Mouse (Mus musculus) midbrain, embryonic 13.5 days (tissue): Measurements from ENCODE around the gene Hist1h1t. TPM values are rescaled to one million over a fixed set of nuclear protein-coding genes. Genes with fewer than 3 reads are reported as not detected.

Source experiments
- ATAC-seq: fragments of 200-750 bp; cut with Nextera tagmentation; 2 replicates; pipeline ENCODE4 v1.8.0; 2017; ENCODE audit warnings: mild to moderate bottlenecking, moderate TSS enrichment, moderate library complexity
- H3K27ac ChIP-seq: fragments of 300-500 bp; sonication (generic); 2 replicates; pipeline ENCODE4 v1.5.1; 2015; ENCODE audit warnings: inconsistent platforms, mild to moderate bottlenecking, moderate library complexity
- H3K27me3 ChIP-seq: fragments of 300-500 bp; sonication (generic); 2 replicates; pipeline ENCODE4 v1.6.1; 2015; ENCODE audit warnings: mild to moderate bottlenecking, inconsistent platforms
- H3K36me3 ChIP-seq: fragments of 300-500 bp; sonication (generic); 2 replicates; pipeline ENCODE4 v1.6.1; 2015; ENCODE audit warnings: mild to moderate bottlenecking, inconsistent platforms
- H3K4me1 ChIP-seq: fragments of 300-500 bp; sonication (generic); replicated peaks from 2 replicates; pipeline ENCODE4 v1.6.1; 2015; ENCODE audit warnings: inconsistent platforms
- H3K4me2 ChIP-seq: fragments of 300-500 bp; sonication (generic); replicated peaks from 2 replicates; pipeline ENCODE4 v1.6.1; 2015; ENCODE audit warnings: moderate library complexity, mild to moderate bottlenecking, inconsistent platforms
- H3K4me3 ChIP-seq: fragments of 300-500 bp; sonication (generic); replicated peaks from 2 replicates; pipeline ENCODE4 v1.5.1; 2015; ENCODE audit warnings: mild to moderate bottlenecking, inconsistent platforms
- H3K9ac ChIP-seq: fragments of 300-500 bp; sonication (generic); replicated peaks from 2 replicates; pipeline ENCODE4 v1.6.1; 2015; ENCODE audit warnings: mild to moderate bottlenecking, inconsistent platforms
- H3K9me3 ChIP-seq: fragments of 300-500 bp; sonication (generic); 2 replicates; pipeline ENCODE4 v1.6.1; 2016; ENCODE audit warnings: mild to moderate bottlenecking, inconsistent platforms
- WGBS: fragments of 180-500 bp; shearing (Covaris S2); methylation state at CpG from one replicate; pipeline ENCODE4 v1.1.7; 2015; 5-methylcytosine and 5-hydroxymethylcytosine counted together
- polyA plus RNA-seq: library from polyadenylated mRNA; unstranded; fragments of >200 nt; fragmentation: Nextera tagmentation; extraction: Ambion mirVana; gene quantifications from 2 replicates; pipeline ENCODE4 v1.2.1, GENCODE M21; 2015

Hist1h1t gene
- polyA plus RNA-seq, 1 experiment from 2014 or later = not detected

DNA sequence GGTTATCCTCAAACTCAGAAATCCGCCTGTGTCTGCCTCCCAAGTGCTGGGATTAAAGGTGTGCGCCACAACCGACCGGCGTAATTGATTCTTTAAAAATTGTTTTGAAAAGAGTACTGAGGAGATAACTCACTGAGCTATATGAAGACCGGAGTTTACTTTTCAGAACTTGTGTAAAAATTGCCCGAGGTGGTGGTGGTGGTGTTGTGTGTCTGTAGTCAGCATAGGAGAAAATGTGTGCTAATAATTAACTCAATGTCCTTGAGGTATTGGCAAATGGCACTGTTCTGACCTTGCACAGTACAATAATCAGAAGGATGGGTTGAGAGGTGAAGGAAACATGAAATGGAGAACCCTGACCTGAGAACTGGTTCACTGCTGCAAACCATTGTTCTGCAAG is 7.7 kb upstream of the Hist1h1t start:
- Histone ChIP-seq H3K4me2 (no peak overlapping the region), H3K4me1 (peaks cover 19% of the 10 kb centered on the region), H3K36me3 (no peaks in the 10 kb centered on the region), H3K27me3 (no peaks in the 10 kb centered on the region), H3K9me3 (no peaks in the 10 kb centered on the region), H3K4me3 (no peak overlapping the region), H3K27ac (no peak overlapping the region), H3K9ac (no peak overlapping the region)
- no peak for ATAC-seq
- 96% methylated on average over 7 of the region's 7 CpGs for WGBS

DNA sequence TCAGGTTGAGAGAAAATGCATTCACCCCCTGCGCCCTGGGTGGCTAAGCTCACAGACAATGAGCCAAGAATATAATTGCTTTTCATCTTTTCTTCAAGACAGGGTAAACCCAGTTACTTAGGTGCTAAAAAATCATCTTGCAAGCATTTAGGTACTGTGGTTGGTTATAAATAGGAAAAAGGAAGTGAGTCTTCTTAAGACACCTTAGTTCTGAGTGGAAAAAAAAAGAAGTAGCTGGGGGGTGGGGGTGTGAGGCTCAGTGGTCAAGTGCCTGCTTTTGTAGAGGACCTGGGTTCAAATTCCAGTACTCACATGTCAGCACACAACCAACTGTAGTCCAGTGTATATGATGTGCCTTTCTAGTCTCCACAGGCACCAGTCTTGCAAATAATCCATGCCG is 6.7 kb upstream of the Hist1h1t start:
- Histone ChIP-seq H3K27me3 (no peaks in the 10 kb centered on the region), H3K4me2 (no peak overlapping the region), H3K4me3 (no peak overlapping the region), H3K9ac (no peak overlapping the region), H3K36me3 (no peaks in the 10 kb centered on the region), H3K4me1 (peaks cover 16% of the 10 kb centered on the region), H3K27ac (no peak overlapping the region), H3K9me3 (no peaks in the 10 kb centered on the region)
- WGBS = 95% methylated on average over 2 of the region's 2 CpGs
- no peak for ATAC-seq

DNA sequence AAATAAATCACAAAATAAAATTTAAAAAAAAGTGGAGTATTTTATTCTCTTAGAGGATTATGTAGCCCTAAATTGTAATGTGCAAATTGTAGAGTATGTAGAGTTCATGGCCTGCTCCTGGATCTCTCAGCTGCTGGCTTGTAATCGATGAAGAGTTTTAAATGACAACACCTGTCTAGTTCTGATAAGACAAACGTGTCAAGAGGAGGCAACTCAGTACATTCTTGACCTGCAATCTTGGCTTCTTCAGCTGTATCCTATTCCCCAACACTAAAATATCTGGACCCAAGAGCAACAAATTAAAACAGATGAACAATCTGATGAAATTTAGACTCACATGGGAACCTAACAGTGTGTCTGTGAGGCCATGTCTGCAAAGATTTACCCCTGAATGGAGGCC is 6.2 kb upstream of the Hist1h1t start:
- Histone ChIP-seq H3K36me3 (no peaks in the 10 kb centered on the region), H3K9me3 (no peaks in the 10 kb centered on the region), H3K4me3 (no peak overlapping the region), H3K27ac (no peak overlapping the region), H3K4me1 (peaks cover 16% of the 10 kb centered on the region), H3K27me3 (no peaks in the 10 kb centered on the region), H3K4me2 (no peak overlapping the region), H3K9ac (no peak overlapping the region)
- ATAC-seq = no peak
- 82% methylated on average over 2 of the region's 2 CpGs for WGBS

GRCm38 (mm10) chr13:23693856-23694440 is 1.7 kb upstream of the Hist1h1t start:
- H3K27ac ChIP-seq = no peak overlapping the region
- H3K4me3 ChIP-seq = no peak overlapping the region
- no peaks in the 10 kb centered on the region for H3K9me3 ChIP-seq
- peaks cover 9% of the 10 kb centered on the region for H3K4me1 ChIP-seq
- no peak for ATAC-seq
- no peaks in the 10 kb centered on the region for H3K27me3 ChIP-seq
- H3K36me3 ChIP-seq = no peaks in the 10 kb centered on the region
- no peak overlapping the region for H3K4me2 ChIP-seq
- no peak overlapping the region for H3K9ac ChIP-seq
- WGBS = 84% methylated on average over 6 of the region's 6 CpGs

DNA sequence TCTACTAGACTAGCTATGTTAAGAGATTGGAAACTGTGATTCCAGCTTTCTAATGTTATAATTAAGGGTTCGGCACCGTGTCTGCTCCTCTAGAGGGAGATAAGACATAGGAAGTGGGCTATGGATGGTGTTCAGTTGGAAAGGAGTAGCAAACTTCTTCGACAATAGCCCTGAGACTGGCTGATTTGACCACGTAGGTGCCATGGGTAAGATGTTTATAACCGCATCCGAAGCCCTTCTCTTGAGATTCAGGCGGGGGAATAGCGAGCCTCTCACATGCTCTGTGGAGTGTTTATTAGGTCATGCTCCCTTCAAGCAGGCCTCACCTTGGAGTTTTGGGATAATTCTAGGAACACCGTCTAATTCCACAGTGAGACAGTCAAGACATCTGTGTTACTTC is 658 bp upstream of the Hist1h1t start:
- Histone ChIP-seq H3K4me2 (no peak overlapping the region), H3K9me3 (no peaks in the 10 kb centered on the region), H3K4me3 (no peak overlapping the region), H3K36me3 (no peaks in the 10 kb centered on the region), H3K27ac (no peak overlapping the region), H3K4me1 (peaks cover 11% of the 10 kb centered on the region), H3K9ac (no peak overlapping the region), H3K27me3 (no peaks in the 10 kb centered on the region)
- ATAC-seq = no peak
- WGBS = 98% methylated on average over 9 of the region's 9 CpGs

GRCm38 (mm10) chr13:23696061-23696474 is 454 bp downstream of the Hist1h1t start:
- Histone ChIP-seq H3K9ac (no peak overlapping the region), H3K4me1 (peaks cover 11% of the 10 kb centered on the region), H3K27me3 (no peaks in the 10 kb centered on the region), H3K9me3 (no peaks in the 10 kb centered on the region), H3K4me2 (no peak overlapping the region), H3K4me3 (no peak overlapping the region), H3K36me3 (no peaks in the 10 kb centered on the region), H3K27ac (no peak overlapping the region)
- no peak for ATAC-seq
- WGBS = 67% methylated on average over 15 of the region's 15 CpGs

- peaks cover 11% of the 10 kb centered on the region for H3K4me1 ChIP-seq
- peak overlapping the region; percentile 50 for H3K4me3 ChIP-seq
- under 1% methylated on average over 24 of the region's 32 CpGs for WGBS
- no peaks in the 10 kb centered on the region for H3K9me3 ChIP-seq
- ATAC-seq = peak; percentile 82
- H3K9ac ChIP-seq = peak overlapping the region; percentile 73
- H3K27me3 ChIP-seq = no peaks in the 10 kb centered on the region
- no peaks in the 10 kb centered on the region for H3K36me3 ChIP-seq
- peak overlapping the region; percentile 83 for H3K4me2 ChIP-seq
- H3K27ac ChIP-seq = peak overlapping the region; percentile 90
These were observed 2.1 kb downstream of the Hist1h1t start for GRCm38 (mm10) chr13:23697491-23698299.

- peak; percentile 97 for ATAC-seq
- H3K4me3 ChIP-seq = peak within 1 kb of the TSS; percentile 50
- under 1% methylated on average over 21 of the region's 22 CpGs for WGBS
- peak within 1 kb of the TSS; percentile 73 for H3K9ac ChIP-seq
- peaks cover 11% of the 10 kb centered on the region for H3K4me1 ChIP-seq
- no peaks in the 10 kb centered on the region for H3K9me3 ChIP-seq
- H3K27ac ChIP-seq = peak within 1 kb of the TSS; percentile 90
- H3K36me3 ChIP-seq = no peaks in the 10 kb centered on the region
- peak within 1 kb of the TSS; percentile 83 for H3K4me2 ChIP-seq
- no peaks in the 10 kb centered on the region for H3K27me3 ChIP-seq
These were observed 2.7 kb downstream of the Hist1h1t start, which contains the start of gene Hist1h4c for GRCm38 (mm10) chr13:23698300-23698693. TSS of gene Hist1h4c (minus strand) at chr13:23698454.

DNA sequence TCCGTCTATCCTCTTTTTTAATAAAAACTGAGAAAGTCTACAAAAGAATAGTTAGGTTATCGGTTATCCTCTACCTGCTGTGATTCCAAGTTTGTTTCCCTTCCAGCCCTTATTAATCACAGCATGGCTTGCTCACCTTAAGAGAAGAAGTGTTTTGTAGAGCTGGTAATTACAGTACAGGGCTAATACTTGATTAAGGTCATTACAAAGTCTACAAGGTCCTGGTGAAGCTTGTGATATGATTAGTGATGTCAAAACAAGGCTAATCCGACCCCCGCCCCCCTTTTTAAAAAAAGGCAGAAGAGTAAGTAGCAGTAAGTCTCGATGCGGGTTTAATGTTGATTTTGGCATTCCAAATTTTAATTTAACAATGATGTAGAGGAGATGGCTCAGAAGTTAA is 3.4 kb downstream of the Hist1h1t start:
- Histone ChIP-seq H3K4me3 (0 out of 2 replicates have a peak overlapping the region, but pooled peaks have one; percentile 17), H3K27me3 (no peaks in the 10 kb centered on the region), H3K27ac (peak overlapping the region; percentile 90), H3K9ac (0 out of 2 replicates have a peak overlapping the region, but pooled peaks have one; percentile 28), H3K36me3 (no peaks in the 10 kb centered on the region), H3K4me2 (peak overlapping the region; percentile 83), H3K9me3 (no peaks in the 10 kb centered on the region), H3K4me1 (peaks cover 11% of the 10 kb centered on the region)
- no peak for ATAC-seq
- 57% methylated on average over 6 of the region's 6 CpGs for WGBS

- WGBS = 68% methylated on average over 3 of the region's 3 CpGs
- no peak for ATAC-seq
- Histone ChIP-seq H3K4me1 (peaks cover 11% of the 10 kb centered on the region), H3K4me2 (no peak overlapping the region), H3K4me3 (no peak overlapping the region), H3K27ac (no peak overlapping the region), H3K36me3 (no peaks in the 10 kb centered on the region), H3K9me3 (no peaks in the 10 kb centered on the region), H3K27me3 (no peaks in the 10 kb centered on the region), H3K9ac (no peak overlapping the region)
These were observed 4.2 kb downstream of the Hist1h1t start for GRCm38 (mm10) chr13:23699767-23700166.

DNA sequence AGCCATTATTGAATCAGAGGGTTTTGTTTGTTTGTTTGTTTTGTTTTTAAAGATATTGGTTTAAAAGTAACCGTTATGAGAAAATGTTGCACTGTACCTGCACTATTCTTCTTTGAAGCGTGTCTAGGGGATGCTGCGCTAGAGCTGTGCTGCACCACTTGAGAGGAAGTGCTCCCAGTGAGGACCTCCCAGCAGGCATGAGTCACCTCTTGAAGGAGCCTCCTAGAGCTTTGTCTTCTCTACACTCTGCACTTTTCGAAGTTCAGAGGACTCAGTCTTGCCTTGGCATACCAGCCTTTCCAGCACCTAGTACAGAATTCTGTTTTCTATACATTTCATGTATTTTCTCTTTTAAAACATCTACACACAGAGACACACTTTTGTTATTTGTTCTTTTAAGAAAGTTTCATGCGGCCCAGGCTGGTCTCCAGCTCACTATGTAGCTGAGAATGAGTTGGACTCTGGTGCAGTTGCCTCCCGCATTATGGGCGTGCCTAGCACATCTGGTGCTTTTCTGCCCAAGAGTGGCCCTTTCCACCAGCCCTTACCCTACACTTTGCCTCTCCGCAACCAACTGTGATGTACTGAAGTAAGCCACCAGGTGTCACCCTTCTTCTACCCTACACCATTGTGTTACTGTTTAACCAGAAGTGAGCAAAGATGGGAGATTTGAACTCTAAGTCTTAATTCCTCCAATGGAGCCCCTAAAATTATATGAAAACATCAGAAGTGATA is 5.3 kb downstream of the Hist1h1t start:
- H3K27ac ChIP-seq = no peak overlapping the region
- peaks cover 11% of the 10 kb centered on the region for H3K4me1 ChIP-seq
- WGBS = 37% methylated on average over 8 of the region's 8 CpGs
- peak; percentile 53; the same call in 1 of the 2 replicates for ATAC-seq
- H3K4me3 ChIP-seq = no peak overlapping the region
- H3K36me3 ChIP-seq = no peaks in the 10 kb centered on the region
- no peaks in the 10 kb centered on the region for H3K27me3 ChIP-seq
- H3K4me2 ChIP-seq = no peak overlapping the region
- H3K9ac ChIP-seq = no peak overlapping the region
- H3K9me3 ChIP-seq = no peaks in the 10 kb centered on the region

GRCm38 (mm10) chr13:23702220-23702619 is 6.6 kb downstream of the Hist1h1t start:
- no peaks in the 10 kb centered on the region for H3K27me3 ChIP-seq
- WGBS = 83% methylated on average over 4 of the region's 4 CpGs
- no peak for ATAC-seq
- H3K4me2 ChIP-seq = no peak overlapping the region
- no peak overlapping the region for H3K4me3 ChIP-seq
- H3K4me1 ChIP-seq = peaks cover 11% of the 10 kb centered on the region
- no peaks in the 10 kb centered on the region for H3K36me3 ChIP-seq
- H3K9ac ChIP-seq = no peak overlapping the region
- no peaks in the 10 kb centered on the region for H3K9me3 ChIP-seq
- H3K27ac ChIP-seq = no peak overlapping the region
